Mouse (Mus musculus): ENCODE measurements around the gene Prlh.

DNA sequence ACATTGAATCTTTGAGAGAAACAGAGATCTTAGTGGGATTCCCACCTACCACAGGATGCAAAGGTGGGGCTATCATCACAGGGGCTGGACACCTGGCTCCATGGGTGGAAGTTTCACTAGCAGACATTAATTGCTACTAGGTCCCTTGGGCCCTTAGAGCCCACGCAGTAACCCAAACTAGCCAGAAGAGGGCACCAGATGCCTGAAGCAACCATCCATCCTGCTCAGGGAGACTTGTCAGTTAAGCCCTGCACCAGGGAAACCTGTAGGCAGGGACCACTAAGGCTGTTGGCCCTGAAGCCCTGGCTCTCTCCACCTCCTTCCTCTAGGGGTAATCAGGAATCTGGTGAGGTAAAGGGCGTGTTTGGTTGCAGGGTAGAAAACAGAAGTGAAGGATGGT, 46.6 kb upstream of the Prlh start:
- TF ChIP-seq CTCF (IDR thresholded peaks at IDR 0.05; ENCODE audit: insufficient read depth, low read depth, low read length) (no peak; the same call in 1 of the 2 replicates), POLR2A (IDR thresholded peaks at IDR 0.05; ENCODE audit: insufficient read depth, low read depth, low read length) (no peak)

Measured in olfactory bulb, adult 2 months (tissue).